Mouse (Mus musculus): ENCODE measurements at regions not wholly inside any gene's neighbourhood (a gene's known extent, or its start where the extent isn't known, plus 50 kb on each side); places are given as distances from the start of the nearest gene placed in this dataset.

- DNase-seq (ENCODE audit: low spot score), result no peak
Measured at GRCm38 (mm10) chr16:24255037-24255436, 138.3 kb upstream of the Lpp start.

GRCm38 (mm10) chr16:24254590-24254989 is 138.7 kb upstream of the Lpp start:
- DNase-seq (ENCODE audit: low spot score), result no peak

GRCm38 (mm10) chr16:24254143-24254542 is 139.2 kb upstream of the Lpp start:
- DNase-seq (ENCODE audit: low spot score), result no peak

GRCm38 (mm10) chr16:24247291-24247690 is 146.0 kb upstream of the Lpp start:
- DNase-seq (ENCODE audit: low spot score), result no peak

- no peak for DNase-seq (ENCODE audit: low spot score)
Measured at GRCm38 (mm10) chr16:24238075-24238555, 155.2 kb upstream of the Lpp start.

- no peak for DNase-seq (ENCODE audit: low spot score)
Measured at GRCm38 (mm10) chr16:24237425-24237824, 155.9 kb upstream of the Lpp start.

GRCm38 (mm10) chr16:24237013-24237412 is 156.3 kb upstream of the Lpp start:
- DNase-seq (ENCODE audit: low spot score), result no peak

GRCm38 (mm10) chr16:24236511-24236910 is 156.8 kb upstream of the Lpp start:
- DNase-seq (ENCODE audit: low spot score), result no peak

- DNase-seq (ENCODE audit: low spot score), result no peak
Measured at GRCm38 (mm10) chr16:24234795-24235194, 158.5 kb upstream of the Lpp start.

- DNase-seq (ENCODE audit: low spot score), result no peak
Measured at GRCm38 (mm10) chr16:24232001-24232530, 161.2 kb upstream of the Lpp start.

GRCm38 (mm10) chr16:24231506-24231905 is 161.8 kb upstream of the Lpp start:
- no peak for DNase-seq (ENCODE audit: low spot score)

- DNase-seq (ENCODE audit: low spot score), result no peak
Measured at GRCm38 (mm10) chr16:24229002-24229607, 164.2 kb upstream of the Lpp start.

GRCm38 (mm10) chr16:24225897-24226296 is 167.4 kb upstream of the Lpp start:
- no peak for DNase-seq (ENCODE audit: low spot score)

GRCm38 (mm10) chr16:24225090-24225489 is 168.2 kb upstream of the Lpp start:
- DNase-seq (ENCODE audit: low spot score), result no peak

- no peak for DNase-seq (ENCODE audit: low spot score)
Measured at GRCm38 (mm10) chr16:24223901-24224300, 169.4 kb upstream of the Lpp start.

GRCm38 (mm10) chr16:24223527-24223880 is 169.8 kb upstream of the Lpp start:
- DNase-seq (ENCODE audit: low spot score), result no peak

GRCm38 (mm10) chr16:24222759-24223526 is 170.4 kb upstream of the Lpp start:
- no peak for DNase-seq (ENCODE audit: low spot score)

- no peak for DNase-seq (ENCODE audit: low spot score)
Measured at GRCm38 (mm10) chr16:24221992-24222391, 171.3 kb upstream of the Lpp start.

GRCm38 (mm10) chr16:24220613-24221012 is 172.7 kb upstream of the Lpp start:
- no peak for DNase-seq (ENCODE audit: low spot score)

- no peak for DNase-seq (ENCODE audit: low spot score)
Measured at GRCm38 (mm10) chr16:24219691-24220090, 173.6 kb upstream of the Lpp start.

GRCm38 (mm10) chr16:24218850-24219185 is 174.5 kb upstream of the Lpp start:
- DNase-seq (ENCODE audit: low spot score), result no peak

GRCm38 (mm10) chr16:24218162-24218849 is 175.0 kb upstream of the Lpp start:
- DNase-seq (ENCODE audit: low spot score), result no peak

- no peak for DNase-seq (ENCODE audit: low spot score)
Measured at GRCm38 (mm10) chr16:24216828-24217227, 176.5 kb upstream of the Lpp start.
